Mouse (Mus musculus) neutrophil, adult 65 days (primary cell): ENCODE measurements around the gene Vmn1r222. TPM values are rescaled to one million over a fixed set of nuclear protein-coding genes. Genes with fewer than 3 reads are reported as not detected.

Experiments used
- total RNA-seq: library from RNA; stranded (reverse); gene quantifications from 2 replicates; pipeline ENCODE4 v1.2.4, GENCODE M21; 2023

The Vmn1r222 gene
- total RNA-seq = not detected in 2 replicates

GRCm38 (mm10) chr13:23235847-23236246, at the start of gene Vmn1r222:
TSS of gene Vmn1r222 (minus strand) at chr13:23235947.

GRCm38 (mm10) chr13:23246834-23247233, 11.1 kb upstream of the Vmn1r222 start, which contains the start of gene Vmn1r223:
TSS of gene Vmn1r223 (plus strand) at chr13:23247134.

GRCm38 (mm10) chr13:23213827-23214226, 21.9 kb downstream of the Vmn1r222 start, which contains the start of gene Vmn1r221:
TSS of gene Vmn1r221 (plus strand) at chr13:23214127.

GRCm38 (mm10) chr13:23187875-23188274, 47.9 kb downstream of the Vmn1r222 start, which contains the start of gene Vmn1r220:
TSS of gene Vmn1r220 (minus strand) at chr13:23187975.

Other genes with a start within 250 kb of the Vmn1r222 start
- gene Vmn1r213, start 228.3 kb downstream of the Vmn1r222 start, total RNA-seq = not detected in 2 replicates
- not detected in 2 replicates for gene Vmn1r214, start 205.5 kb downstream of the Vmn1r222 start, total RNA-seq
- not detected in 2 replicates for gene Vmn1r215, start 167.9 kb downstream of the Vmn1r222 start, total RNA-seq
- not detected in 2 replicates for gene Vmn1r217, start 117.7 kb downstream of the Vmn1r222 start, total RNA-seq
- gene Vmn1r218, start 102.8 kb downstream of the Vmn1r222 start, total RNA-seq = not detected in 2 replicates
- gene Vmn1r219, start 76.6 kb downstream of the Vmn1r222 start, total RNA-seq = not detected in 2 replicates
- not detected in 2 replicates for gene Vmn1r220, start 48.0 kb downstream of the Vmn1r222 start, total RNA-seq
- gene Vmn1r221, start 21.8 kb downstream of the Vmn1r222 start, total RNA-seq = not detected in 2 replicates
- not detected in 2 replicates for gene Vmn1r223, start 11.2 kb upstream of the Vmn1r222 start, total RNA-seq
- 7.8 and 8.0 TPM in 2 replicates for gene Zfp322a, start 133.3 kb upstream of the Vmn1r222 start, total RNA-seq
- 9.1 and 10.2 TPM in 2 replicates for gene Abt1, start 187.9 kb upstream of the Vmn1r222 start, total RNA-seq
- gene Btn1a1, start 230.0 kb upstream of the Vmn1r222 start, total RNA-seq = not detected in 2 replicates